Mouse (Mus musculus): Measurements from ENCODE around the gene Gm35549. TPM values are rescaled to one million over a fixed set of nuclear protein-coding genes. Genes with fewer than 3 reads are reported as not detected.
"Not testable (repeated sequence)": the region's sequence is repeated elsewhere in the genome, so short reads cannot be mapped to it uniquely, and the experiment has no call there.

Gene Gm35549
- total RNA-seq, 2 experiments from 2014 or later, result not detected

DNA sequence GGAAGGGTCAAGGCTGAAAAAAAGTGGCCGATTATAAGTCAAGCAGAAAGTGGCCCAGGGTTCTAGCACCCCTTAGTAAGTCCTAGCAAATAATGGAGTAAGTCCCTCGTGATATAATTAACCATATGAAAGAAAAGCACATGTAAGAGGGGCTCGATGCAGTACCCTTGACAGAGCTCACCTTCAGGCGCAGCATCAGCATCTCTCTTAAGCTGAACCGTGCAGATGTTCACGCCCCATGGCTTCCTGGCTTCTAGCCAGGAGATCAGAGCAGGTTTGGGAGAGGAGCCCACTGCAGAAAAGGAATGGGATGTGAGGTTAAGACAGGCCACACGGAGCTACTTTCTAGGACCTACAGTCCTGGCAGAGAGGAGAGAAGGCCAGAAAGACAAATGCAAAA is 10.7 kb upstream of the Gm35549 start:
- TF ChIP-seq CTCF (conservative IDR thresholded peaks at IDR 0.05), result no peak
- Histone ChIP-seq H3K27ac (no peak overlapping the region), H3K4me3 (no peak overlapping the region)
- DNase-seq (ENCODE audit: low spot score in 2 of 2), result no peak

DNA sequence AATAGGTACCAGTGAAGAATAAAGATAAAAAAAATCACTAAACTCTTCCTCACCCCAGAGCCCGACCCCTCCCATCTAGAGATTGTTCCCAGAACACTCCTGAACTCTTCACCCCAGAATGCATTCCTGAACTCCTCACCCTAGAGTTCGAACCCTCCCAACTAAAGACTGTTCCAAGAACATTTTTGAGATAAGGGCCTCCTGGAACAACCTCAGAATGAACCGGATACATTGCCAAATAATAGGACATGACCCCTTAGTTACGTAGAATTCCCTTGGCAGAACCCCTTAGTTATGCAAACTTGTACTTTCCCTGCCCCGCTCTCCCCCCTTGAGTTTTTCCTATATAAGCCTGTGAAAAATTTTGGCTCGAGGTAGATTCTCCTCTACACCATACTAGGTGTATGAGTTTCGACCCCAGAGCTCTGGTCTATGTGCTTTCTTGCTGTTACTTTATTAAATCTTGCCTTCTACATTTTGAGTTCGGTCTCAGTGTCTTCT is 4.0 kb upstream of the Gm35549 start:
- H3K4me3 ChIP-seq; H3K27ac ChIP-seq; DNase-seq (ENCODE audit: low spot score in 2 of 2): not testable (repeated sequence)

DNA sequence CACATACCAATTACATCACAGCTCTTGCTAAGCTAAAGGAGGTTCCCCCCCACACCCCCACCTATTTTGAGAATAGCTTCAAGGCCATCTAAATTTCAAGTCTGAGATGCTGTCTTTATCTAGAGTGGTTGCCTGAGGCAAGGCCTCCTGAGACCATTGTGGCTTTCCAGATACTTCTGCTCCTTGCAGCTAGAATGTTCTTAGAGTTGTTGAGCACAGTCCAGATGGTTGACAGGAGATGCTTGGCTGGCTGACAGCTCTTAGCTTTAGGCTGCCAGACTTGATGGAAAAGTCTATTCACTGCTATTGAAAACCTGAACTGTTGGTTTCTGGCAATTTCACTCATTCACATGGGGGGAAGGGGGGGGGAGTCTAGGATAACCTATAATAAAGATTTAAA is 2.3 kb upstream of the Gm35549 start:
- no peak for TF ChIP-seq CTCF (conservative IDR thresholded peaks at IDR 0.05)
- DNase-seq (ENCODE audit: low spot score in 2 of 2), result peak; percentile 65 to 67
- peak overlapping the region; percentile 51 for H3K27ac ChIP-seq

DNA sequence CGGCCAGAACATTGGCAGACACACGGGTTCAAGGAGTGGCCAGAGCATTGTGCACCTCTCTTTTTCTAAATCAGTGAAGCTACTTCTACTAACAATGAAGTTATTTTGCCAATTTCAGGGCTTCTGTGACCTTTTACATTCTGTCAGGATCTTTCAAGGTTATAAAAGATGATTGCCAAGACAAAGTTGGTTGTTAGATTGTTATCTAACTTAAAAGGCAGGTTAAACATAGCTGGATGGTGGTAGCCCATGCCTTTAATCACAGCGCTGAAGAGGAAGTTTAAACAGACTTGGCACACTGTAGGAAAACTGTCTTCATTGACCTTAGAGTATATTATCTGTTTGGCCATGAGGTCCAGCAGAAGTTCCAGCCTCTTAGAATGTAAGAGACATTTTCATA is 1.8 kb upstream of the Gm35549 start:
- H3K4me3 ChIP-seq, result no peak overlapping the region
- no peak for DNase-seq (ENCODE audit: low spot score in 2 of 2)
- H3K27ac ChIP-seq, result peak overlapping the region; percentile 51
- TF ChIP-seq CTCF (conservative IDR thresholded peaks at IDR 0.05), result no peak

More for the DNA sequence above, 2.3 kb upstream of the Gm35549 start:
- no peak overlapping the region for H3K4me3 ChIP-seq

DNA sequence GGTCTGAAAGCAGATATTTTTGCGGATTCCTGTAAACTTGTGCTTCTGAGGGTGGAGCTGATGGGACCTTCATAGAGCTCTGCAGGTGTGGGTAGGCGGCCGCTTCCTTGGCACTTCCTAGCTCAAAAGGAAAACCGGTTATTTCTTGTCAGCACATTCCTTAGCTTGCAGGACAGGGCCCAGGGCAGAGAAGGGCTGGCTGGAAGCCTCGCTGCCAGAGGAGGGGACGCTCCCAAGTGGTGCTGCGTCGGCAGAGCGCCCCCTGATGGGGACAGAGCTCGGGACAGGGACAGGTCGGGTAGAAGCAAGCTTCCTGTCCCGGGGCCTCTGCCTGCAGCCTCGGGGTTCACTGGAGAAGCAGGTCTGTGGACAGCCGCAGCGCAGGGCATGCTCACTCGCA is 6.2 kb downstream of the Gm35549 start:
- peak; percentile 66 for TF ChIP-seq CTCF (conservative IDR thresholded peaks at IDR 0.05)
- peak in 1 of 2 experiments; percentile 21 for DNase-seq (ENCODE audit: low spot score in 2 of 2)
- Histone ChIP-seq H3K4me3 (no peak overlapping the region), H3K27ac (no peak overlapping the region)

DNA sequence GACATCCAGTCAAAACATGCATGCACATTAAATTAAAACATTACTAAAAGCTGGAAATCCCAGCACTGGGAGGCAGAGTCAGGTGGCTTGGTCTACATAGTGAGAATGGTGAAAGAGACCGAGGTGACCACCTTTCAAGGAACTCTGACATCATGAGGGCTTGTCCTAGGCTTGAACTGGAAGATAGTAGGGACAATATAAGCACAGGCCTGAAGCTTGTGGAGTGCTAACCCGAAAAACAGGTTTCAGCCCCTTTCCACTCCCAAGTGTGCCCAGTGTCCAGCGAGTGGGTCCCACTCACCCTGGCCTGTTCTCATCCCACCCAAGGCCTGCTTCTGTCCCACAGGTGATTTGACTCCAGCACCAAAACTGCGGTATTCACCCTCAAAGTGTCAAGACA is 6.6 kb downstream of the Gm35549 start:
- no peak for TF ChIP-seq CTCF (conservative IDR thresholded peaks at IDR 0.05)

DNA sequence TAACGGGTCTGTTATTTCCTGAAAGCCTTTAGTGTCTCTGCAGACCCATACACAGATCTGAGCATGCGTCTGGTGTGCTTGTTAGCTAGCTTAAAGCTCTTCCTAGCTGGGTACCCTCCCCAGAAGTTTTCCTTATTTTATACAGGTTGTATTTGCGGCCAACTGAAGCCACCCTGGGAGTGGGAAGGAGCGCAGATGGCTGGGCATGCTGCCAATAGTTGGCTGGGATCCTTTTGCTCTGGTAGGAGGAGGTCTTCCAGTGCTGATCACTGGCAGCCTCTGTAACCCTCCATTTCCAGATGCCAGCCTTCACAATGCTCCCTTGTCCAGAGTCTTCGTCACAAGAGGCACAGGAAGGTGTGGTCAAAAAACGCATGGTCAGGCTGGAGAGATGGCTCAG is 7.0 kb downstream of the Gm35549 start:
- Histone ChIP-seq H3K27ac (peak overlapping the region; percentile 21; the same call in 1 of the 2 replicates), H3K4me3 (no peak overlapping the region)
- DNase-seq (ENCODE audit: low spot score in 2 of 2), result peak; percentile 50 to 72
- TF ChIP-seq CTCF (conservative IDR thresholded peaks at IDR 0.05), result no peak

More for the DNA sequence above, 6.6 kb downstream of the Gm35549 start:
- no peak for DNase-seq (ENCODE audit: low spot score in 2 of 2)
- peak overlapping the region; percentile 21; the same call in 1 of the 2 replicates for H3K27ac ChIP-seq
- H3K4me3 ChIP-seq, result no peak overlapping the region

DNA sequence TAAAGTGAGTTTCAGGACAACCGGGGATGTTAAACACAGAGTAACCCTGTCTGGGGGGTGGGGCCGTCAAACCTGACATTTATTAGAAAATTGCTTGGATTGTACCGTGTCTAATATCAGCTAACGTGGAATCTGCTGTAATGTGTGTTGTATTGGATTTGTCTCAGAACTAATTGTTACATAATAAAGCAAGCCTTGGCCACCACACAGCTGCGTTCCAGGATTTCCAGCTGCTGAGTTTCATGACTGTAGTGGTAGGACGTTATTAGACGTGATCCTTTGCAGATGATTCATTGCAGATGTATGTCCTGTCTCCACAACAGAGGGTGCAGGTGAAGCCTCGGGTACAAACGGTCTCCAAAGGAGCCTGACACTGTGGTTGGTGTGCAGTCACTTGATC is 7.7 kb downstream of the Gm35549 start:
- no peak overlapping the region for H3K4me3 ChIP-seq
- TF ChIP-seq CTCF (conservative IDR thresholded peaks at IDR 0.05), result no peak
- H3K27ac ChIP-seq, result peak overlapping the region; percentile 21; the same call in 1 of the 2 replicates
- DNase-seq (ENCODE audit: low spot score in 2 of 2), result no peak

DNA sequence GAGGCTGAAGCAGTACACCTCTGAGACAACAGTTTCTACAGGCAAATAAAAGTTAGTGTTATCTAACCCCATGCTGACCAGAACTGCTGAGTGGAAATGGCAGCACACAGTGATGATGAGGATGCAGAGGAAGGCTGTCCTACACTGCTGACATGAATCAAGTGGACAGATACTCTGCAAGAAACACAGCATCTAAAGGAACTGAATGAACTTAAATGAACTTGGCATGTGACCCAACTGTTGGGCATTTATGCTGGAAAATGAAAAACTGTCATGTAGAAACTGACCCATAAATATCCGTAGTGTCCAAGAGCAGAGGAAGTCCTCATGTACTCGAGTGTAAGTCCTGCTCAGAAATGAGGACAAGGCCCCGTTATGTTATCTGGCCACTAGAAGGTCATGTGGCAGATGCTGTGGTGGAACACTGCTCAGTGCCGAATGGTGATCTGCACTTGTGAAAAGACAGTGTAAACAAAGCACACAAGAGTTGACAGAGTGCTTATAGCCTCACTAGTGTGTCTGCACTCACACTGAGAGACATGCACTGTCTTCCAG is 13.9 kb downstream of the Gm35549 start:
- TF ChIP-seq CTCF (conservative IDR thresholded peaks at IDR 0.05), result no peak
- Histone ChIP-seq H3K27ac (no peak overlapping the region), H3K4me3 (no peak overlapping the region)
- DNase-seq (ENCODE audit: low spot score in 2 of 2), result no peak

DNA sequence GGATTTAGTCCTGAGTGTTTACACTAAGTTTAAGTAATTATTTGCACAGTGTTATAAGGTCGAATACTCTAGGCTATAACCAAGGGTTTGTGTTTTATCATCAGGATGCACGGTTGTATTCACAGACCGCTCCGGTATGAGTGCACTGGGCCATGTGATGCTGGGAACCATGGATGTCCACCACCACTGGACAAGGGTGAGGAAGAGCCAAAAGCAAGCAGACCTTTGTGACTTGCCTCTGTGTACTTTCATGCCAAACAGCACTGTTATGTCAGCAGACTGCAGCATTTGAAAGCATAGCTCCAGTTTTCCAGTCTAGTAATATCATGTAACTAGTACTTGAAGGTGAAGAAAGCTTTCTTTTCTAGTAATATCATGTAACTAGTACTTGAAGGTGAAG is 17.1 kb downstream of the Gm35549 start:
- Histone ChIP-seq H3K4me3 (no peak overlapping the region), H3K27ac (no peak overlapping the region)
- no peak for DNase-seq (ENCODE audit: low spot score in 2 of 2)
- TF ChIP-seq CTCF (conservative IDR thresholded peaks at IDR 0.05), result no peak

DNA sequence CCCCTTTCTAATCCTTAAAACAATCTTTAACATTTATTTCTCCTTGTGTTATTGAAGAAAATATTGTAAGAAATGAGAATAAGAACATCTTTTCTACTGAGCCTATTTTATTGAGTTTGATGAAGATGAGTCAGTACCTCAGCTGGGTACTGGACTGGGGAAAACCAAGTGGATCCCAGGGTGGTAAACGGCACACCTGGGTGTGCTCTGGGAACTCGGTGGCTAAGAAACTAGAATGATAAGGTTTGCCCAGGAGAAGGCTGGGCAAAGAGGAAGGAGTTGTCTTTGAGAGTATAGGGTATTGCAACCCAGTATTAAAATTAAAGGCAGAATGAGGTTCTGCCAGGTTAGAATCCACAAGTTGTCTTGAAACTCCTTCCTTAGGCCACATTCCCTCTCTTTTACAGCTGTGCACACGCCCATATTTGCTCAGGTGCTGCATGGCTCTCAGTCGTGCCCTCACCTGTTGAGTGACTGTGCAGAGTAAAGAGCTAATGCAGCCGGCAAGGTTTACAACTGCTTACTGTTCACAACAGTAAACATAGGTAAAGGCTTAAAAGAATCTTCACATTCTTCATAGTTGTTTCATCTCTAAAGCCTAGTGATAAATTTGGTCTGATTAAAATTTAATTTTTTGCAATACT is 20.3 kb downstream of the Gm35549 start:
- no peak for DNase-seq (ENCODE audit: low spot score in 2 of 2)
- TF ChIP-seq CTCF (conservative IDR thresholded peaks at IDR 0.05), result no peak
- no peak overlapping the region for H3K27ac ChIP-seq
- no peak overlapping the region for H3K4me3 ChIP-seq

DNA sequence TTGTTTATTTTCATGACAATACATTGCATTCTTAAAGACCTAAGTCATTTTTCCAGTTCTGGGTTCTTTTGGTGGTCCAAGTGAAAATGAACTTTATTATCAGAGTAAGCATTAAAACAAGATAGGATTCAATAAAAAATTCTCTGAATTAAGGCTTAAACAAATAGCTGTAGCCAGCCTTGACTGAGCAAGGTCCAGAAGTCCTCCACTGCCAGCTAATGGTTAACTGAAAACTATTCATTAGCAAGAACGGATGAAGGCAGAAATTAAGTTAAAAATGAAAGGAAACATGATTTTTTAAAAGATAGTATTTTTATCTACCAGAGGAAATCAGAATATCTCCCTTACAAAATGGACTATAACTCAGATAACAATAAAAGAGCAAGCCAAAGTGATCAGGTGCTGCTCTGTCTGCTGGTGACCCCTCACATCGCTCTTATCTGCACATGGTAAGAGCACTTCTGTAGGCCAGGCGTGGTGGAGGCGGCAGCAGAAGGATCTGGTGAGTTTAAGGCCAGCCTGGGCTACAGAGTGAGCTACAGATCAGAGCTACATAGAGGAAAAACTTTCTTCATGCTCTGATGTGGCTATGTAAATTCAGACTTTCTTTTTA is 28.5 kb downstream of the Gm35549 start:
- no peak overlapping the region for H3K27ac ChIP-seq
- no peak for DNase-seq (ENCODE audit: low spot score in 2 of 2)
- H3K4me3 ChIP-seq, result no peak overlapping the region
- no peak for TF ChIP-seq CTCF (conservative IDR thresholded peaks at IDR 0.05)

DNA sequence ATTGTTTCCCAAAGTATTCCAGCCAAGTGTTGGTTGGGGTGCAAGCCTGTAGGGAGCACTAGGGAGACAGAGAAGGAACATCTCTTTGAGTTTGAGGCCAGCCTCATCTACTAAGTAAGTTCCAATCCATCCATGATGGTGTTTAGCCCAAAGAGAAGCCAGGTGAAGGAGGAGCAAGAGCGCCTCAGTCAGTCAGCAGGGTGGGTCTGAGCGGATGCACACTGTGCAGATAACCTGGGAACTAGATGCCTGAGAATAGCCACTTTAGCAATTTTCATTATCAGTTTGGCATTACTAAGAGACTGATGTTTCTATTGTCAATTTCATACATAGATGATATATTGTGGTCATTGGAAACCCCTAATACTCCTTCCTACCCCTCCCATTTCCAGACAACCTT is 29.1 kb downstream of the Gm35549 start:
- no peak for DNase-seq (ENCODE audit: low spot score in 2 of 2)
- Histone ChIP-seq H3K27ac (no peak overlapping the region), H3K4me3 (no peak overlapping the region)
- no peak for TF ChIP-seq CTCF (conservative IDR thresholded peaks at IDR 0.05)

DNA sequence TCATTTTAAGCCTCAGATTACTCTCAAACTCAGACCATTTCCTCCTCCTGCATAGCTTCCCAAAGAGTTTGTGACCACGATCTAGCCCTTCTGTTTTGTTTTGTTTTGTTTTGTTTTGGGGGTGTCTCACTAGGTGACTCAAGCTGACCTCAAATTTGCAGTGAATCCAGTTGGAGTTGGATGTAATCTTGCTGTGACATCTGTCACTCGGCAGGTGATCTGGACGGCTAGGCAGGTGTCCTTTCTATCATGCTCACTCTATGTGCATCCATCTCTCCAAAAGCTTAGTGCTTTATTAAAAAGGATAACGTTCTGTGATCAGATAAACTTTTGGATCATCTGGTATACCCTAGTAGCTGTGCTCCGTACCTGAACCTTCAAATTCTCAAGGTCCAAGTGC is 31.4 kb downstream of the Gm35549 start:
- no peak for DNase-seq (ENCODE audit: low spot score in 2 of 2)
- no peak overlapping the region for H3K4me3 ChIP-seq
- no peak for TF ChIP-seq CTCF (conservative IDR thresholded peaks at IDR 0.05)
- no peak overlapping the region for H3K27ac ChIP-seq
